Mouse (Mus musculus): ENCODE measurements around the gene Cox7a1. TPM values are rescaled to one million over a fixed set of nuclear protein-coding genes. Genes with fewer than 3 reads are reported as not detected.

Gene Cox7a1
- polyA plus RNA-seq, 1 experiment from 2014 or later: 3.5 TPM

DNA sequence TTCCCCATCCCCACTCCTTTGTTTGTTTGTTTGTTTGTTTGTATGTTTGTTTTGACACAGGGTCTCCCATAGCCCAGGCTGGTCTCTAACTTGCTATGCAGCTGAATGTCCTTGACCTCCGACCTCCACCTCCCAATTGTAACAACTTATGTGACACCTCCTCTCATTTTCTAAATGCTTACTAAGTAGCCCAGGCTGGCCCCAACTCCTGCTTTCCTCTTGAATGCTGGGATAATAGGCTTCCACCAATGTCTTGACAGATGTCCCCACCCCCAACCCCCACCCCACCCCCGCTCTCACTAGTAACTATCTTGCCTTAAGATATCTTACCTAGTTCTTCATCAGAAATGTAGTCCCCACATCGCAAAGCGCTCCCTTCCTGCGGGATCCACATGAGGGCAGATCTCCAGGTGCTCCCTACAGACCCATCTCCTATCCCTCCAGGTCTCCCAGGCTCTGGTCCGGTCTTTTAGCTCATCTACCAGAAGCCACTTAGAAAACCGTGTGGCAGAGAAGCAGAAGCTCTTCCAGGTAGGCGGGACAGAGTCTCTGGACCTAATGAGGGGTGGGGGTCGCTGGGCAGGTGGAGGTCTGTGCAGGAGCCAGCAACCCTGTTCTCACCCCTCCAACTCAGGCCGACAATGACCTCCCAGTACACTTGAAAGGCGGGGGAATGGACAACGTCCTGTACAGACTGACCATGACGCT, 851 bp downstream of the Cox7a1 start:
- H3K36me3 ChIP-seq (ENCODE audit: control insufficient read depth, insufficient read depth, low read length): peaks cover 4% of the 10 kb centered on the region
- ATAC-seq (replicated peaks; ENCODE audit: low FRiP score) (no peak), DNase-seq (ENCODE audit: low spot score) (no peak)
- no peaks in the 10 kb centered on the region for H3K9me3 ChIP-seq (ENCODE audit: control insufficient read depth, low read length)
- 76% methylated on average over 13 of the region's 13 CpGs for WGBS
- peaks cover 4% of the 10 kb centered on the region; the same call in 1 of the 2 replicates for H3K4me1 ChIP-seq (replicated peaks; ENCODE audit: control insufficient read depth, insufficient read depth, low read length)
- no peak overlapping the region; the same call in 1 of the 2 replicates for H3K9ac ChIP-seq (ENCODE audit: low read length)
- H3K4me3 ChIP-seq (ENCODE audit: low read depth, low read length): no peak overlapping the region
- H3K27me3 ChIP-seq (ENCODE audit: control insufficient read depth, insufficient read depth, low read length): no peaks in the 10 kb centered on the region
- no peak overlapping the region for H3K4me2 ChIP-seq (ENCODE audit: low read depth, low read length, severe bottlenecking)
- H3K27ac ChIP-seq (ENCODE audit: low read depth, low read length): no peak overlapping the region

DNA sequence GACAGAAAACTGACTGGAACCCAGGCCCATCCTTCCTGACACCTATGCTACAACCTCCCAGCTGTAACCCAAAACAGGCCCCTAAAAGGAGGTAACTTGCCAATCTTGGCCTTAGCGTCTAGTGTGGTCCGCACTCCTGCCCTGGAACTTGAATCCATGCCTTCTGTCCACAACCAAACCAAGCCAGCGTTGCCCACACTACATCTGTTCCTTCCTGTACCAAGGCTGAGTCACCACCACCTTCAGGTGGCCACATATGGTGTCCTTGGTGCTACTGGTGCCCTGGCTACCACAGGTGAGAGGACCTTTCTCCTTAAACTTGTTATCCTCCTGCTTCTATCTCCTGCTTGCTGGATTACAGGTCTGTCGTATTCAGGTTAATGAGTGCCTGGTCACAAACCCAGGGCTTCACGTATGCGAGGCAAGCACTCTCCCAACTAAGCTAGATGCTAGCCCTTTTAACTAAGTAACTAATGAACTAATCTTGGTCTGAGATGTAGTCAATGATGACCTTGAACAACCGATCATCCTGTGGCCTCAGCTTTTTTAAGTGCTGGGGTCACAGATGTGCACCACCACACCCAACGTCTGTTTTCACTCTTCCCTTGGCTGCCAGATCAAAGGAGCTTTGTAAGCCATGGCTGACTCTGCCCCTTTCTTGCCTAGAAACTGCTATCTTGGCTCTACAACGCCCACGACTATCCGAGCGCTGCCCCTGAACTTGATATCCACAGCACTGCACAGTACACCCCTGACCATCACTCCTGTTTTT, 4.6 kb downstream of the Cox7a1 start:
- 90% methylated on average over 12 of the region's 12 CpGs for WGBS
- H3K4me2 ChIP-seq (ENCODE audit: low read depth, low read length, severe bottlenecking): no peak overlapping the region
- H3K4me3 ChIP-seq (ENCODE audit: low read depth, low read length): no peak overlapping the region
- no peaks in the 10 kb centered on the region for H3K27me3 ChIP-seq (ENCODE audit: control insufficient read depth, insufficient read depth, low read length)
- H3K4me1 ChIP-seq (replicated peaks; ENCODE audit: control insufficient read depth, insufficient read depth, low read length): peaks cover 15% of the 10 kb centered on the region
- H3K36me3 ChIP-seq (ENCODE audit: control insufficient read depth, insufficient read depth, low read length): peaks cover 4% of the 10 kb centered on the region
- H3K9me3 ChIP-seq (ENCODE audit: control insufficient read depth, low read length): no peaks in the 10 kb centered on the region
- DNase-seq (ENCODE audit: low spot score) (no peak), ATAC-seq (replicated peaks; ENCODE audit: low FRiP score) (no peak)
- H3K27ac ChIP-seq (ENCODE audit: low read depth, low read length): no peak overlapping the region
- H3K9ac ChIP-seq (ENCODE audit: low read length): no peak overlapping the region

DNA sequence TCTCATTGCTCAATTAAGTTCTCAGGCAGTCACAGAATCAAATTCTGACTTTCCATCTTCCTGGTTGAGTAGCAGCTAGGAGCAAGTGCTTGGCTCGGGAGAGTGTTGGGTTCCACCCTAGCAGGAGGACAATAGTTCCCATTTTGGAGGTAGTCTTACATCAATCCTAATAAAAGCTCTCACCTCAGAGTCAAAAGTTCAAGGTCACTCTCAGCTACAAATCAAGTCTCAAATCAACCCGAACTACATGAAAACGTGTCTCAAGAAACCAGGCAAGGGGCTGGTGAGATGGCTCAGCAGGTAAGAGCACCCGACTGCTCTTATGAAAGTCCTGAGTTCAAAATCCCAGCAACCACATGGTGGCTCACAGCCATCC, 5.2 kb downstream of the Cox7a1 start:
- WGBS: 92% methylated on average over 4 of the region's 4 CpGs

DNA sequence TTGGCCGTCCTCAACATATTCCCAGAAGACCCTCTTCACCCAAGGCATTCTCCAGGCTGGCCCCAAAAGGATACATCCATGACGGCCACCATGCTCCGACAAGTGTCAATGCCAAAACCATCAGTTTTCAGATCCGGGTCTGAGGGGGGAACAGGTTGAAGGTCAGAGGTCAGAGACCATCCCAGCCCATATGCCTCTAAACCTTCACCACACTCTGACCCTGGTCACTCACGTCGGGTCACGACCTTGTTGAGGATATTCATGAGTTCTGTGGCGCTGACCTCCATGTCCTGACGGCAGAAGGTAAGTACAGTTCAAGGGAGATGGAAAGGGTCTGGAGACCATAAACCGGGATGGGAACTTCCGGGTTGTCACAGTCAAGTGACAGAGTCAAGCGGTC, 8.1 kb downstream of the Cox7a1 start:
- H3K27me3 ChIP-seq (ENCODE audit: control insufficient read depth, insufficient read depth, low read length): no peaks in the 10 kb centered on the region
- H3K27ac ChIP-seq (ENCODE audit: low read depth, low read length): no peak overlapping the region
- WGBS: 91% methylated on average over 12 of the region's 12 CpGs
- H3K36me3 ChIP-seq (ENCODE audit: control insufficient read depth, insufficient read depth, low read length): peaks cover 4% of the 10 kb centered on the region
- H3K4me1 ChIP-seq (replicated peaks; ENCODE audit: control insufficient read depth, insufficient read depth, low read length): peaks cover 10% of the 10 kb centered on the region
- H3K9me3 ChIP-seq (ENCODE audit: control insufficient read depth, low read length): no peaks in the 10 kb centered on the region
- DNase-seq (ENCODE audit: low spot score): no peak
- no peak for ATAC-seq (replicated peaks; ENCODE audit: low FRiP score)
- no peak overlapping the region for H3K4me3 ChIP-seq (ENCODE audit: low read depth, low read length)
- no peak overlapping the region for H3K4me2 ChIP-seq (ENCODE audit: low read depth, low read length, severe bottlenecking)
- no peak overlapping the region for H3K9ac ChIP-seq (ENCODE audit: low read length)

More for the DNA sequence above, 5.2 kb downstream of the Cox7a1 start:
- no peak overlapping the region for H3K4me3 ChIP-seq (ENCODE audit: low read depth, low read length)
- DNase-seq (ENCODE audit: low spot score) (no peak), ATAC-seq (replicated peaks; ENCODE audit: low FRiP score) (no peak)
- H3K36me3 ChIP-seq (ENCODE audit: control insufficient read depth, insufficient read depth, low read length): peaks cover 4% of the 10 kb centered on the region
- no peak overlapping the region for H3K9ac ChIP-seq (ENCODE audit: low read length)
- no peak overlapping the region for H3K4me2 ChIP-seq (ENCODE audit: low read depth, low read length, severe bottlenecking)
- H3K9me3 ChIP-seq (ENCODE audit: control insufficient read depth, low read length): no peaks in the 10 kb centered on the region
- no peaks in the 10 kb centered on the region for H3K27me3 ChIP-seq (ENCODE audit: control insufficient read depth, insufficient read depth, low read length)
- H3K4me1 ChIP-seq (replicated peaks; ENCODE audit: control insufficient read depth, insufficient read depth, low read length): peaks cover 13% of the 10 kb centered on the region
- H3K27ac ChIP-seq (ENCODE audit: low read depth, low read length): no peak overlapping the region

DNA sequence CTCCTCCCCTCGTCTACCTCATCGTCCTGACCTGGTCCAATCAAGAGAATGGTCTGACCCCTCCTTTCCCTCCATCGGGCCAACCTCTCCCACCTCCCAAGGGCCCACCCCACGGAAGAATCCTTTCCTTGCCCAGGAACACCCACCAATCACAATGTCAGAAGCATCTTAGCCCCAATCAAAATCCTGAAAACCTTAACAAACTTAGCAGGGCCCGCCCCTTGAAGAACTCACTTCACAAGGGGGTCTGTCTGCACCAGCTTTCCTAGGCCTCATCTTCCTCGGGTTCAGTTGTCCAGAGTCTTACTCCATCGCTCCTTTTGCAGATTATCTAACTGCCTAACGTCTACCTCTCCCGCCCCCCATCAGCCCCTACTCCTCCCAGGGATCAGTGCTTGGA, 9.1 kb downstream of the Cox7a1 start:
- Histone ChIP-seq H3K4me3 (ENCODE audit: low read depth, low read length) (peak overlapping the region; percentile 72), H3K9me3 (ENCODE audit: control insufficient read depth, low read length) (no peaks in the 10 kb centered on the region), H3K27me3 (ENCODE audit: control insufficient read depth, insufficient read depth, low read length) (no peaks in the 10 kb centered on the region), H3K4me1 (replicated peaks; ENCODE audit: control insufficient read depth, insufficient read depth, low read length) (peaks cover 10% of the 10 kb centered on the region), H3K27ac (ENCODE audit: low read depth, low read length) (no peak overlapping the region), H3K9ac (ENCODE audit: low read length) (peak overlapping the region; percentile 76), H3K36me3 (ENCODE audit: control insufficient read depth, insufficient read depth, low read length) (peaks cover 1% of the 10 kb centered on the region), H3K4me2 (ENCODE audit: low read depth, low read length, severe bottlenecking) (peak overlapping the region; percentile 79)
- DNase-seq (ENCODE audit: low spot score): no peak
- no peak for ATAC-seq (replicated peaks; ENCODE audit: low FRiP score)
- WGBS: 14% methylated on average over 9 of the region's 9 CpGs

DNA sequence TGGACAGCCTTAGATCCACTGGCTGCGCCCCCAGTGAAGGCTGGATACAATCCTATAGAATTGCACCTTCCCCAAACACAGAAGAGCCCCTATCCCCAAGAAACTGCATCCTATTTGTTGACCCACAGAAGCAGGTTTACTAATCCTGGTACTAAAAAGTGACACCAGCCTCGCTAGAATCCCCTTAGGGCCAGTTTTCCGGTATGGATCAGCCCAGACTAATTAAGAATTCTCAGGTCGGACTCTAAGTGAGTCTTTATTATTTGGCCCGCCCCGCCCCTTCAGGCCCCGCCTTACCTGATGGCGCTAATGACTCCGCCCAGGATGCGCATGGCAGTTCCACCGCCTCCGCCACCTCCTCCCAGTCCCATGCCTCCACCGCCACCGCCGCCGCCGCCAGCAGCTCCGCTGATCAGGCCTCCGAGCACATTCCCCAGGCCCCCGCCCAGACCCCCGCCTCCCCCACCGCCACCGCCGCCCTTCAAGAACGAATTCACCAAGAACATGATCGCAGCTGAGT, 9.7 kb downstream of the Cox7a1 start:
- Histone ChIP-seq H3K9me3 (ENCODE audit: control insufficient read depth, low read length) (no peaks in the 10 kb centered on the region), H3K9ac (ENCODE audit: low read length) (peak overlapping the region; percentile 76), H3K36me3 (ENCODE audit: control insufficient read depth, insufficient read depth, low read length) (no peaks in the 10 kb centered on the region; the same call in 1 of the 2 replicates), H3K27me3 (ENCODE audit: control insufficient read depth, insufficient read depth, low read length) (no peaks in the 10 kb centered on the region), H3K27ac (ENCODE audit: low read depth, low read length) (no peak overlapping the region), H3K4me2 (ENCODE audit: low read depth, low read length, severe bottlenecking) (peak overlapping the region; percentile 79), H3K4me3 (ENCODE audit: low read depth, low read length) (peak overlapping the region; percentile 72), H3K4me1 (replicated peaks; ENCODE audit: control insufficient read depth, insufficient read depth, low read length) (peaks cover 10% of the 10 kb centered on the region)
- DNase-seq (ENCODE audit: low spot score) (peak; percentile 89), ATAC-seq (replicated peaks; ENCODE audit: low FRiP score) (peak; percentile 79)
- WGBS: 1% methylated on average over 26 of the region's 26 CpGs

DNA sequence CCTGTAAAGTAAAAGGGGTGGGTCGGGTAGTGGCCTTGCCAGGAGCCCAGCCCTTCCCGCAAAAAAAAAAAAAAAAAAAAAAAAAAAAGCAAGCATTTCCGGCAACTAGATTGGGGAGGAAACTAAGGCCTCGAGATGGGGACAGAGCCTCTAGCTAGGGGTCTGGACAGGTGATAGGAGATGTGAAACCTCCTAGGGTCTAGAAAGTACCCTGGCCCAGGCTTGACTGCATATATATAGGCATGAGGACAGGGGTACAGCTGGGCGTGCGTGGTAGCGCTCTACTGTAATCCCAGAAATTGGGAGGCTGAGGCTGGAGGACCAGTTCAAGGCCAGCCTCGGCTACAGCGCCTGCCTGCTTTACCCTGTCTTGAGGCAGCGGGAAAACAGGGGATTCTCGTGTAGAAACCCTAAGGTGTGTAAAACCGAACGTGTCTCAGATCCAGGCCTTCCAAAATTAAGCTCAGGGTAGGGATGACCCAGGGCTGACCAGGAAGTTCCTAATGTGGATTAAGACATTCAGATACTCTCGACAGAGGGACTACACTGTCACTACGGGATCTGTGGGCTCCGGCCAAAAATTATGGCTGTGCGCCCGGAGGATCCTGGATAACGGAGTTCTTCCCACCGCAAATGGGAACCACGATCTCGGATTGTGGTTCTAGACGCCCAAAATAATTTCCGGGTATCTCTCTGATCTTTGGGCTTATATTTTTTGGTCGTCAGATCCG, 10.3 kb downstream of the Cox7a1 start:
- peak overlapping the region; percentile 72 for H3K4me3 ChIP-seq (ENCODE audit: low read depth, low read length)
- H3K27me3 ChIP-seq (ENCODE audit: control insufficient read depth, insufficient read depth, low read length): no peaks in the 10 kb centered on the region
- H3K9me3 ChIP-seq (ENCODE audit: control insufficient read depth, low read length): no peaks in the 10 kb centered on the region
- DNase-seq (ENCODE audit: low spot score) (no peak), ATAC-seq (replicated peaks; ENCODE audit: low FRiP score) (peak; percentile 38)
- peaks cover 10% of the 10 kb centered on the region for H3K4me1 ChIP-seq (replicated peaks; ENCODE audit: control insufficient read depth, insufficient read depth, low read length)
- peak overlapping the region; percentile 79 for H3K4me2 ChIP-seq (ENCODE audit: low read depth, low read length, severe bottlenecking)
- no peaks in the 10 kb centered on the region; the same call in 1 of the 2 replicates for H3K36me3 ChIP-seq (ENCODE audit: control insufficient read depth, insufficient read depth, low read length)
- under 1% methylated on average over 26 of the region's 26 CpGs for WGBS
- H3K27ac ChIP-seq (ENCODE audit: low read depth, low read length): peak overlapping the region; percentile 27; the same call in 1 of the 2 replicates
- H3K9ac ChIP-seq (ENCODE audit: low read length): peak overlapping the region; percentile 76

DNA sequence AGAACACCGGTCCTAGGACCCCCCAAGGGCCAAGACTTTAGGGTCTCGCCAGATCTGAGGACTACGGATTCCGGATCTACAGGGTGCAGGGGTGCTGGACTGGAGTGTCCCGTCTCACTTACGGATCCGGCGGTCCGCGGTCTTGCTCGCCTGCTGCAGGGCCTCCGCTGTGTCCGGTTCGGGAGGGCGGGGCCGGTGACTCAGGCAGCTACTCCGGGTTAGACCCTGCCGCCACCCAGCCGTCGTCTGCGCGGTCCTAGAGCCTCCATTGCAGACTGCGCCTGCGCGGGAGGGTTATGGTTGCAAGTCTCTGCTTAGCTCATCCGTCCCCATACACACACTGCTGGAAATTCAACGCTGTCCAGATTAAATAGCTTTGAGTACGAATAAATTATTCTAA, 10.9 kb downstream of the Cox7a1 start:
- Histone ChIP-seq H3K4me3 (ENCODE audit: low read depth, low read length) (peak overlapping the region; percentile 72), H3K4me2 (ENCODE audit: low read depth, low read length, severe bottlenecking) (peak overlapping the region; percentile 79), H3K4me1 (replicated peaks; ENCODE audit: control insufficient read depth, insufficient read depth, low read length) (peaks cover 10% of the 10 kb centered on the region), H3K9ac (ENCODE audit: low read length) (peak overlapping the region; percentile 76), H3K27me3 (ENCODE audit: control insufficient read depth, insufficient read depth, low read length) (no peaks in the 10 kb centered on the region), H3K9me3 (ENCODE audit: control insufficient read depth, low read length) (no peaks in the 10 kb centered on the region), H3K36me3 (ENCODE audit: control insufficient read depth, insufficient read depth, low read length) (no peaks in the 10 kb centered on the region; the same call in 1 of the 2 replicates), H3K27ac (ENCODE audit: low read depth, low read length) (peak overlapping the region; percentile 27; the same call in 1 of the 2 replicates)
- ATAC-seq (replicated peaks; ENCODE audit: low FRiP score) (peak; percentile 83), DNase-seq (ENCODE audit: low spot score) (peak; percentile 98)
- WGBS: under 1% methylated on average over 28 of the region's 28 CpGs
